Mouse (Mus musculus): ENCODE data around the gene Abhd12.

DNA sequence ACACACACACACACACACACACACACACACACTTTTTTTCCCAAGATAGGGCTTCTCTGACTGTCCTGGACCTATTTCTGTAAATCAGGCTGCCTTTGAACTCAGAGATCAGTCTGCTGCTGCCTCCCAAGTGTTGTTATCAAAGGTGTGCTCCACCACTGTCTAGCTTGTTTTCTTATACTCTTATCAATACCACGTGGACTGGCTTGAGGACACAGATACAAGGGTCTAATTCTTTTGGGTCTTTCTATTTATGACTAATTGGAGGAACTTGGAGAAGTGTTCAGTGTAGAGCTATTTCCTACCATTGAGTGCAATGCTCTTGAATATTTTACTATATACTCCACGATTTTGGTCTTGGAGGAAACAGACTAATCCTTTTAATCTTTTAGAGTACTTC lies 17.2 kb downstream of the Abhd12 start:
- TF ChIP-seq CTCF (IDR thresholded peaks at IDR 0.05; ENCODE audit: extremely low read depth, insufficient read depth, insufficient read length, insufficient replicate concordance) (no peak), POLR2A (IDR thresholded peaks at IDR 0.05; ENCODE audit: low read depth, low read length) (no peak)
